Mouse (Mus musculus): ENCODE results near the gene Arhgef1. TPM values are rescaled to one million over a fixed set of nuclear protein-coding genes. Genes with fewer than 3 reads are reported as not detected.

The Arhgef1 gene
- polyA plus RNA-seq, 1 experiment from 2014 or later, result 91.2 TPM

GRCm38 (mm10) chr7:24912480-24912879 lies 9.8 kb downstream of the Arhgef1 start:
- 91% methylated on average over 14 of the region's 14 CpGs for WGBS
- Histone ChIP-seq H3K27me3 (ENCODE audit: control insufficient read depth, insufficient read depth, low read length) (no peaks in the 10 kb centered on the region), H3K9ac (ENCODE audit: low read depth, low read length) (no peak overlapping the region), H3K36me3 (ENCODE audit: control insufficient read depth, insufficient read depth, low read length) (peaks cover 53% of the 10 kb centered on the region; the same call in 1 of the 2 replicates), H3K27ac (ENCODE audit: low read depth, low read length) (no peak overlapping the region), H3K4me3 (ENCODE audit: low read length) (no peak overlapping the region), H3K4me2 (replicated peaks; ENCODE audit: low read depth, low read length) (no peak overlapping the region), H3K4me1 (ENCODE audit: control insufficient read depth, insufficient read depth, low read length) (no peaks in the 10 kb centered on the region), H3K9me3 (ENCODE audit: control insufficient read depth, low read length) (no peaks in the 10 kb centered on the region)
- no peak for ATAC-seq (ENCODE audit: low FRiP score, low TSS enrichment)

DNA sequence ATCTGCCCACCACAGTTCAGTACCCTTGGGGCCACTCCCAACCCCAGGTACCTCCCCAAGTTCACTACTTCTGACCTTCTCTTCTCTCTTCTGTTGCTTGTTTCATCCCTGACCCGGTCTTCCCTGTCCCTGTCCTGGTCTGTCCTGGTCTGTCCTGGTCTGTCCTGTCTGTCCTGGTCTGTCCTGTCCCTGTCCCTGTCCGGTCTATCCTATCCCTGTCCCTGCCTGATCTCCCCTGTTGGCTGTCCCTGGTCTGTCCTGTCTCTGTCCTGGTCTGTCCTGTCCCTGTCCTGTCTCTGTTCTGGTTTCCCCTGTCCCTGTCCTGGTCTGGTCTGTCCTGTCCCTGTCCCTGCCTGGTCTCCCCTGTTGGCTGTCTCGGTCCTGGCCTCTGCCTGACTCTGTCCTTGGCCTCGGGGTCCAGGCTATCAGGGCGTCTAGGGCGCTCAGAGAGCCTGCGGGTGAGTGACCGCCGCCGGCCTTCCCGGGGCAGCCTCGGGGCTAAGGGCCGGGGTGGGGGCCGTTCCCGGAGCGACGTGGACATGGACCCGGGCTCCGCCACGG lies 16.1 kb downstream of the Arhgef1 start:
- Histone ChIP-seq H3K9ac (ENCODE audit: low read depth, low read length) (no peak overlapping the region), H3K4me1 (ENCODE audit: control insufficient read depth, insufficient read depth, low read length) (no peaks in the 10 kb centered on the region), H3K9me3 (ENCODE audit: control insufficient read depth, low read length) (no peaks in the 10 kb centered on the region), H3K27me3 (ENCODE audit: control insufficient read depth, insufficient read depth, low read length) (no peaks in the 10 kb centered on the region), H3K4me3 (ENCODE audit: low read length) (no peak overlapping the region), H3K27ac (ENCODE audit: low read depth, low read length) (no peak overlapping the region), H3K4me2 (replicated peaks; ENCODE audit: low read depth, low read length) (no peak overlapping the region), H3K36me3 (ENCODE audit: control insufficient read depth, insufficient read depth, low read length) (peaks cover 65% of the 10 kb centered on the region)
- 90% methylated on average over 20 of the region's 20 CpGs for WGBS
- no peak for ATAC-seq (ENCODE audit: low FRiP score, low TSS enrichment)

GRCm38 (mm10) chr7:24919728-24920127 lies 17.0 kb downstream of the Arhgef1 start:
- peaks cover 74% of the 10 kb centered on the region for H3K36me3 ChIP-seq (ENCODE audit: control insufficient read depth, insufficient read depth, low read length)
- H3K4me3 ChIP-seq (ENCODE audit: low read length), result no peak overlapping the region
- H3K27ac ChIP-seq (ENCODE audit: low read depth, low read length), result no peak overlapping the region
- no peak overlapping the region for H3K9ac ChIP-seq (ENCODE audit: low read depth, low read length)
- no peaks in the 10 kb centered on the region for H3K4me1 ChIP-seq (ENCODE audit: control insufficient read depth, insufficient read depth, low read length)
- no peak overlapping the region for H3K4me2 ChIP-seq (replicated peaks; ENCODE audit: low read depth, low read length)
- 91% methylated on average over 9 of the region's 9 CpGs for WGBS
- no peaks in the 10 kb centered on the region for H3K27me3 ChIP-seq (ENCODE audit: control insufficient read depth, insufficient read depth, low read length)
- no peak for ATAC-seq (ENCODE audit: low FRiP score, low TSS enrichment)
- H3K9me3 ChIP-seq (ENCODE audit: control insufficient read depth, low read length), result no peaks in the 10 kb centered on the region

GRCm38 (mm10) chr7:24930475-24930874 lies 27.8 kb downstream of the Arhgef1 start:
- Histone ChIP-seq H3K4me1 (ENCODE audit: control insufficient read depth, insufficient read depth, low read length) (peaks cover 10% of the 10 kb centered on the region; the same call in 1 of the 2 replicates), H3K9me3 (ENCODE audit: control insufficient read depth, low read length) (no peaks in the 10 kb centered on the region), H3K4me2 (replicated peaks; ENCODE audit: low read depth, low read length) (no peak overlapping the region), H3K36me3 (ENCODE audit: control insufficient read depth, insufficient read depth, low read length) (peaks cover 21% of the 10 kb centered on the region), H3K4me3 (ENCODE audit: low read length) (no peak overlapping the region), H3K9ac (ENCODE audit: low read depth, low read length) (peak overlapping the region; percentile 23; the same call in 1 of the 2 replicates), H3K27ac (ENCODE audit: low read depth, low read length) (no peak overlapping the region), H3K27me3 (ENCODE audit: control insufficient read depth, insufficient read depth, low read length) (peaks cover 55% of the 10 kb centered on the region)
- ATAC-seq (ENCODE audit: low FRiP score, low TSS enrichment), result no peak
- 68% methylated on average over 6 of the region's 6 CpGs for WGBS

- WGBS, result 1% methylated on average over 15 of the region's 15 CpGs
- no peak overlapping the region for H3K4me3 ChIP-seq (ENCODE audit: low read length)
Observed at GRCm38 (mm10) chr7:24931651-24932050, 28.9 kb downstream of the Arhgef1 start.

DNA sequence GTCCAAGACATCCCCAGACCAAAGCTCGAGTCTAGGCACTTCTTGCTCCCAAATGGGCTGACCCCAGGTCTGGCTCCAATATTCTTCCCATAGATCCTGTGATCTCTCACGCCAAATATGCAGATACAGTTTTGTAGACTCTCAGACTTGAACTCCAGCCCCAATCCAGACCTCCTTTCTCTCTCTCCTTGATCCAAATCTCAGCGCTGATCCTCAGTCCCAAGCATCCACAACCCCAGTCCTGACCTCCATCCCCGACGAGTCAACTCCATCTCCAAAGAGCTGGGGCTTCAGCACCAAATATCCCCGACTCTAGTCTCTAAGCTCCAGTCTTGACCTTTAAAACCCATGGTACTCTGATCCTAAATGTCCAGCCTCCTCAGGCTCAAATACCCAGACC lies 40.9 kb downstream of the Arhgef1 start:
- Histone ChIP-seq H3K27me3 (ENCODE audit: control insufficient read depth, insufficient read depth, low read length) (peaks cover 79% of the 10 kb centered on the region), H3K9me3 (ENCODE audit: control insufficient read depth, low read length) (no peaks in the 10 kb centered on the region), H3K4me2 (replicated peaks; ENCODE audit: low read depth, low read length) (no peak overlapping the region), H3K27ac (ENCODE audit: low read depth, low read length) (no peak overlapping the region), H3K9ac (ENCODE audit: low read depth, low read length) (no peak overlapping the region), H3K4me3 (ENCODE audit: low read length) (peak overlapping the region; percentile 25), H3K4me1 (ENCODE audit: control insufficient read depth, insufficient read depth, low read length) (peaks cover 3% of the 10 kb centered on the region; the same call in 1 of the 2 replicates), H3K36me3 (ENCODE audit: control insufficient read depth, insufficient read depth, low read length) (no peaks in the 10 kb centered on the region)
- WGBS, result 5% methylated on average over 6 of the region's 6 CpGs
- no peak for ATAC-seq (ENCODE audit: low FRiP score, low TSS enrichment)

More at GRCm38 (mm10) chr7:24931651-24932050, 28.9 kb downstream of the Arhgef1 start:
- ATAC-seq (ENCODE audit: low FRiP score, low TSS enrichment), result no peak
- Histone ChIP-seq H3K27me3 (ENCODE audit: control insufficient read depth, insufficient read depth, low read length) (peaks cover 55% of the 10 kb centered on the region), H3K27ac (ENCODE audit: low read depth, low read length) (no peak overlapping the region), H3K36me3 (ENCODE audit: control insufficient read depth, insufficient read depth, low read length) (0 out of 2 replicates have a peak, but pooled peaks cover 10% of the 10 kb centered on the region), H3K9ac (ENCODE audit: low read depth, low read length) (no peak overlapping the region), H3K9me3 (ENCODE audit: control insufficient read depth, low read length) (no peaks in the 10 kb centered on the region), H3K4me1 (ENCODE audit: control insufficient read depth, insufficient read depth, low read length) (peaks cover 10% of the 10 kb centered on the region; the same call in 1 of the 2 replicates), H3K4me2 (replicated peaks; ENCODE audit: low read depth, low read length) (no peak overlapping the region)

- peak within 1 kb of the TSS; percentile 53 for H3K4me2 ChIP-seq (replicated peaks; ENCODE audit: low read depth, low read length)
- H3K27ac ChIP-seq (ENCODE audit: low read depth, low read length), result no peak within 1 kb of the TSS
- no peak for ATAC-seq (ENCODE audit: low FRiP score, low TSS enrichment)
- peaks cover 86% of the 10 kb centered on the region for H3K27me3 ChIP-seq (ENCODE audit: control insufficient read depth, insufficient read depth, low read length)
- H3K9me3 ChIP-seq (ENCODE audit: control insufficient read depth, low read length), result no peaks in the 10 kb centered on the region
- H3K4me1 ChIP-seq (ENCODE audit: control insufficient read depth, insufficient read depth, low read length), result peaks cover 3% of the 10 kb centered on the region; the same call in 1 of the 2 replicates
- no peaks in the 10 kb centered on the region for H3K36me3 ChIP-seq (ENCODE audit: control insufficient read depth, insufficient read depth, low read length)
- H3K9ac ChIP-seq (ENCODE audit: low read depth, low read length), result peak within 1 kb of the TSS; percentile 25; the same call in 1 of the 2 replicates
- H3K4me3 ChIP-seq (ENCODE audit: low read length), result peak within 1 kb of the TSS; percentile 25
- under 1% methylated on average over 64 of the region's 72 CpGs for WGBS
Observed at GRCm38 (mm10) chr7:24944257-24944950, 41.7 kb downstream of the Arhgef1 start, which contains the start of gene Gm4881. Gene Gm4881, minus strand, starts transcription at chr7:24944494.

DNA sequence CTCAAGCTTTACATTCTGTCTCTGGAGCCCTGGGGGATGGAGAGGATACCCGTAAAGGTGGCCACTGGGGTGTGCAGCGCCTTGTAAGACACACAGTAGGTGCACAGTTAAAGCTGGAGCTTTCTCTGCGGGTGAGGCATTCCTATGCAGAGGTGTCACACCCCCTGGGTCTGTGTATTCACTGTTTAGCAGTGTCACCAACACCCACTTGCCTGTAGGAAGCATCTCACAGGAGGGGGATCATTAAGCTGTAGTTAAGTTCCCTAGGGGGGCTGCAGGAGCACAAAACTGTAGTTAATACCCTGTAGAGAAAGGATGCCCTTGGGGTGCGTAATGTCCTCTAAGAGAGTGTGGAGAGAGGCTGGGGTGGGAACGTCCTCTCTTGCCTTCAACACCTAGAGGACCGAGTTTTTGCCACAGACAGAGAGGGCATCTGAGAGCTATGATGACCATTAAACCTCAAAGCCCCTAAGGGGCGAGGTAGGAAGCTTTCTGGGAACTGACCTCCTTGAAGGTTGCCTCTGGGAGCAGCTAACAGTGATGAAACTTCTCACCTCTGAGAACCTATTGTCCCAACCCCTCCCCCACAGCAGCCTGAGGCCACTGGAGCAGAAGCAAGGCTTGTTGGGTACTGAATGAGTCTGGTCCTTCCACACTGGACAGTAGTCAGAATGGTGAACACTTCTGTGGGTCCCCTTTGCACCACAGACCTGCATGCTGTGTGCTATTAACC lies 44.8 kb downstream of the Arhgef1 start:
- Histone ChIP-seq H3K36me3 (ENCODE audit: control insufficient read depth, insufficient read depth, low read length) (no peaks in the 10 kb centered on the region), H3K27ac (ENCODE audit: low read depth, low read length) (no peak overlapping the region), H3K9ac (ENCODE audit: low read depth, low read length) (no peak overlapping the region), H3K4me3 (ENCODE audit: low read length) (no peak overlapping the region), H3K4me2 (replicated peaks; ENCODE audit: low read depth, low read length) (no peak overlapping the region), H3K4me1 (ENCODE audit: control insufficient read depth, insufficient read depth, low read length) (peaks cover 3% of the 10 kb centered on the region; the same call in 1 of the 2 replicates), H3K27me3 (ENCODE audit: control insufficient read depth, insufficient read depth, low read length) (peaks cover 95% of the 10 kb centered on the region), H3K9me3 (ENCODE audit: control insufficient read depth, low read length) (no peaks in the 10 kb centered on the region)
- WGBS, result 3% methylated on average over 7 of the region's 7 CpGs
- ATAC-seq (ENCODE audit: low FRiP score, low TSS enrichment), result no peak

Measured in kidney, embryonic 14.5 days (tissue).